Mouse (Mus musculus) heart, embryonic 11.5 days (tissue): Measurements from ENCODE around the gene Mettl7a2. TPM values are rescaled to one million over a fixed set of nuclear protein-coding genes. Genes with fewer than 3 reads are reported as not detected.
A peak's percentile ranks its signal among the peaks of the same experiment; 100 is the strongest.
"Not testable (repeated sequence)": the region's sequence is repeated elsewhere in the genome, so short reads cannot be mapped to it uniquely, and the experiment has no call there.

ENCODE experiments used
- ATAC-seq: fragments of 200-750 bp; cut with Nextera tagmentation; replicated peaks from 2 replicates; pipeline ENCODE4 v1.8.0; 2017; ENCODE audit warnings: moderate library complexity; ENCODE audit not compliant: insufficient number of reproducible peaks, low FRiP score, low TSS enrichment
- H3K27ac ChIP-seq: fragments of 300-500 bp; sonication (generic); 2 replicates; pipeline ENCODE4 v1.5.1; 2014; ENCODE audit warnings: mild to moderate bottlenecking, low read depth, low read length
- H3K27me3 ChIP-seq: fragments of 300-500 bp; sonication (generic); 2 replicates; pipeline ENCODE4 v1.6.1; 2014; ENCODE audit warnings: mild to moderate bottlenecking, low read length, mixed read lengths; ENCODE audit not compliant: control insufficient read depth, insufficient read depth
- H3K36me3 ChIP-seq: fragments of 300-500 bp; sonication (generic); 2 replicates; pipeline ENCODE4 v1.6.1; 2014; ENCODE audit warnings: mild to moderate bottlenecking, low read length, moderate library complexity, mixed read lengths; ENCODE audit not compliant: control insufficient read depth, insufficient read depth
- H3K4me1 ChIP-seq: fragments of 300-500 bp; sonication (generic); 2 replicates; pipeline ENCODE4 v1.6.1; 2014; ENCODE audit warnings: low read length; ENCODE audit not compliant: control insufficient read depth, insufficient read depth
- H3K4me2 ChIP-seq: fragments of 300-500 bp; sonication (generic); 2 replicates; pipeline ENCODE4 v1.6.1; 2014; ENCODE audit warnings: mild to moderate bottlenecking, moderate library complexity
- H3K4me3 ChIP-seq: fragments of 300-500 bp; sonication (generic); 2 replicates; pipeline ENCODE4 v1.5.1; 2014; ENCODE audit warnings: low read depth, low read length
- H3K9ac ChIP-seq: fragments of 300-500 bp; sonication (generic); 2 replicates; pipeline ENCODE4 v1.6.1; 2014; ENCODE audit warnings: mild to moderate bottlenecking, low read depth, low read length, moderate library complexity
- H3K9me3 ChIP-seq: fragments of 300-500 bp; sonication (generic); replicated peaks from 2 replicates; pipeline ENCODE4 v1.6.1; 2016; ENCODE audit warnings: low read length; ENCODE audit not compliant: control insufficient read depth
- WGBS: fragments of 180-500 bp; shearing (Covaris S2); extraction: QIAGEN DNeasy Blood & Tissue Kit; methylation state at CpG from one replicate; pipeline ENCODE4 v1.1.7; 2014; ENCODE audit not compliant: insufficient replicate concordance; 5-methylcytosine and 5-hydroxymethylcytosine counted together
- polyA plus RNA-seq: library from polyadenylated mRNA; unstranded; fragments of >200 nt; fragmentation: Nextera tagmentation; extraction: Ambion mirVana; gene quantifications from 2 replicates; pipeline ENCODE4 v1.2.1, GENCODE M21; 2014

Mettl7a2 gene
- polyA plus RNA-seq, 1 experiment from 2014 or later = not detected

GRCm38 (mm10) chr15:100332077-100332961, 20.7 kb upstream of the Mettl7a2 start:
- not testable (repeated sequence) for H3K27ac ChIP-seq, H3K4me2 ChIP-seq, H3K9me3 ChIP-seq, H3K4me1 ChIP-seq, H3K36me3 ChIP-seq, H3K27me3 ChIP-seq, ATAC-seq, H3K4me3 ChIP-seq, H3K9ac ChIP-seq
- WGBS = 18% methylated on average over 1 of the region's 10 CpGs

GRCm38 (mm10) chr15:100334629-100335028, 18.4 kb upstream of the Mettl7a2 start, which contains the start of gene Mettl7a3:
TSS of gene Mettl7a3 (plus strand) at chr15:100334929.
- no peak within 1 kb of the TSS for H3K4me3 ChIP-seq
- H3K27ac ChIP-seq = no peak within 1 kb of the TSS
- no peak within 1 kb of the TSS for H3K4me2 ChIP-seq
- H3K27me3 ChIP-seq = no peaks in the 10 kb centered on the region
- no peaks in the 10 kb centered on the region for H3K36me3 ChIP-seq
- no peak within 1 kb of the TSS for H3K9ac ChIP-seq
- ATAC-seq = no peak
- no peaks in the 10 kb centered on the region for H3K9me3 ChIP-seq
- H3K4me1 ChIP-seq = no peaks in the 10 kb centered on the region
- WGBS = 81% methylated on average over 10 of the region's 10 CpGs

- not testable (repeated sequence) for H3K4me2 ChIP-seq, H3K9ac ChIP-seq, H3K36me3 ChIP-seq, H3K27ac ChIP-seq, H3K9me3 ChIP-seq, ATAC-seq, H3K27me3 ChIP-seq, H3K4me1 ChIP-seq, H3K4me3 ChIP-seq
Measured at GRCm38 (mm10) chr15:100337328-100337727, 15.7 kb upstream of the Mettl7a2 start.

- not testable (repeated sequence) for H3K4me3 ChIP-seq, H3K4me1 ChIP-seq, H3K36me3 ChIP-seq, H3K27me3 ChIP-seq, H3K9ac ChIP-seq, H3K27ac ChIP-seq, H3K4me2 ChIP-seq, H3K9me3 ChIP-seq
- 0 out of 2 replicates have a peak, but pooled peaks have one; percentile 14 for ATAC-seq
- WGBS = 36% methylated on average over 10 of the region's 10 CpGs
Measured at GRCm38 (mm10) chr15:100337847-100338246, 15.2 kb upstream of the Mettl7a2 start.

GRCm38 (mm10) chr15:100341314-100341980, 11.6 kb upstream of the Mettl7a2 start:
- H3K9ac ChIP-seq, H3K4me1 ChIP-seq, H3K4me3 ChIP-seq, H3K27ac ChIP-seq, H3K27me3 ChIP-seq, H3K36me3 ChIP-seq, H3K4me2 ChIP-seq, ATAC-seq, H3K9me3 ChIP-seq: not testable (repeated sequence)
- WGBS = 77% methylated on average over 4 of the region's 5 CpGs

- no peak overlapping the region for H3K9ac ChIP-seq
- H3K4me2 ChIP-seq = no peak overlapping the region
- H3K9me3 ChIP-seq = no peaks in the 10 kb centered on the region
- H3K36me3 ChIP-seq = no peaks in the 10 kb centered on the region
- no peaks in the 10 kb centered on the region for H3K27me3 ChIP-seq
- 0 out of 2 replicates have a peak, but pooled peaks cover 6% of the 10 kb centered on the region for H3K4me1 ChIP-seq
- H3K4me3 ChIP-seq = no peak overlapping the region
- H3K27ac ChIP-seq = no peak overlapping the region
- ATAC-seq = no peak
Measured at GRCm38 (mm10) chr15:100345484-100345883, 7.5 kb upstream of the Mettl7a2 start.

- H3K27ac ChIP-seq = no peak overlapping the region
- H3K9me3 ChIP-seq = no peaks in the 10 kb centered on the region
- no peaks in the 10 kb centered on the region for H3K36me3 ChIP-seq
- WGBS = 70% methylated on average over 14 of the region's 14 CpGs
- no peaks in the 10 kb centered on the region for H3K27me3 ChIP-seq
- H3K9ac ChIP-seq = no peak overlapping the region
- no peak overlapping the region for H3K4me2 ChIP-seq
- no peak overlapping the region for H3K4me3 ChIP-seq
- peaks cover 13% of the 10 kb centered on the region; the same call in 1 of the 2 replicates for H3K4me1 ChIP-seq
- ATAC-seq = no peak
Measured at GRCm38 (mm10) chr15:100346761-100347160, 6.2 kb upstream of the Mettl7a2 start.

- H3K4me3 ChIP-seq = no peak overlapping the region
- peaks cover 14% of the 10 kb centered on the region; the same call in 1 of the 2 replicates for H3K4me1 ChIP-seq
- H3K36me3 ChIP-seq = no peaks in the 10 kb centered on the region
- no peak overlapping the region for H3K9ac ChIP-seq
- no peaks in the 10 kb centered on the region for H3K9me3 ChIP-seq
- 20% methylated on average over 2 of the region's 2 CpGs for WGBS
- H3K27me3 ChIP-seq = no peaks in the 10 kb centered on the region
- no peak overlapping the region for H3K4me2 ChIP-seq
- ATAC-seq = no peak
- H3K27ac ChIP-seq = no peak overlapping the region
Measured at GRCm38 (mm10) chr15:100349496-100349895, 3.5 kb upstream of the Mettl7a2 start.
